Mouse (Mus musculus) cerebellum, postnatal 25 days (tissue): ENCODE measurements around the gene Itk.
A peak's percentile ranks its signal among the peaks of the same experiment; 100 is the strongest.
"Not testable (repeated sequence)": the region's sequence is repeated elsewhere in the genome, so short reads cannot be mapped to it uniquely, and the experiment has no call there.

Experiments
- DNase-seq, 2 experiments: peaks; one replicate each; pipeline ENCODE4 v3.0.0; 2021; ENCODE audit warnings: mixed read lengths in 2 of 2

Gene Itk

DNA sequence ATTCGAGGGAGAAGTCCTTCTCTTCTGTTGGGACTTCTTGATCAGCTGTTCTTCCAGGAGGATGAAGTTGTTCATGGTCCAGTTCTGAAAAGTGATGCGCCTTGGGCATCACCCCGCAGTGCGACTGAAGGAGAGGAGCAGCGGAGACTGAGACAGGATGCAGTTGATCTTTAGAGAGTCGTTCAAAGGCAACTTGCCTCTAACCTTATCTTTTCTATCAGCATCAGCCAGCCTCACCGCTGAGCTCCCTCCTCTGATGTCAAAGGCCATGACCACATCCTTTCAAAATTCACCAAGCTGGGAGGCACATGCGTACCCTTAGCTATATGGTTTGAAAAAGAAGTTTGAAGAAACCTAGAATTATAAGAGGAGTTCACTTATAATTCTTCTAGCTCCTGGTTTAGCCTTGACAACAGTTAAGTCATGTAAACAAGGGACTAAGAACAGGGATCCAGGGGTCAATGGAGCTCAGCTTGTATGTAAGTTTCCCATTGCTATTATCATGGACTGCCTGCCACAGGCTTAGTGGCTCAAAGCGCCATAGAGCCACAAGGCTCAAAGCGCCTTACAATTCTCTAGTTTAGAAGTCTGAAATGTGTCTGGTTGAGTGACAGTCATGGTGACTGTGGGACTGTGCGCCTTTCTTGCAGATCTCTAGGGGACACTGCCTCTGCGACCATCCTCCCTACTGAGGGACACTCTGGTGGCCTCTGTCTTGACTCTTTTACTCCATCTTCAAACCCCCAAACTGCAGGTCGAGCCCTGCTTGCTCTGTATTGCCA lies at the start of gene Itk:
Gene Itk (minus strand): TSS at position 180 of the 782 bp plus-strand sequence.
- no peak for DNase-seq

DNA sequence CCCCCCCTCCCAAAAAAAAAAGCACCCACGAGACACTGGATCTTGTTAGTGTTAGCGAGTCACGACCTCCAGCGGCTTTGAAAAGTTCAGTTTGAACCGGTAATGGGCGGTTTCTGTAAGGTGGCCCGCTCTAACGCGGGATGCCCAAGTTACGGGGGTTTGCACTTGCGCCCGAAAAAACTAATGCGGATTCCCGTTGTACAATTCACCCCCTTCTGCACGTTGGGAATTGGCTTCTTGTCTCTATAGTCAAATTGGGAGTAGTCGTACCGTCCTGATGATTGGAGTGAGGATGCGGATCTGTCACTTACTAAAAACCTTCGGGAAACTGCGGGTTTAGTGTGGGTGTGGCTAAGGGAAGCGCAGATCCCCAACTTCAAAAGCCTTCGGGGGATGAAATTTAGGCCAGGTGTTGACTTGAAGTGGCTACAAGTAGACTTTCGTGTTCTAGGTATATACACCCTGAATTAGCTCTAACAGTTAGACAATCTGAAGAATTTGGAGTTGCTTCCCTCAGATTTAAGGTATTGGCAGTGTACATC lies 48.2 kb upstream of the Itk start:
- no peak for DNase-seq

DNA sequence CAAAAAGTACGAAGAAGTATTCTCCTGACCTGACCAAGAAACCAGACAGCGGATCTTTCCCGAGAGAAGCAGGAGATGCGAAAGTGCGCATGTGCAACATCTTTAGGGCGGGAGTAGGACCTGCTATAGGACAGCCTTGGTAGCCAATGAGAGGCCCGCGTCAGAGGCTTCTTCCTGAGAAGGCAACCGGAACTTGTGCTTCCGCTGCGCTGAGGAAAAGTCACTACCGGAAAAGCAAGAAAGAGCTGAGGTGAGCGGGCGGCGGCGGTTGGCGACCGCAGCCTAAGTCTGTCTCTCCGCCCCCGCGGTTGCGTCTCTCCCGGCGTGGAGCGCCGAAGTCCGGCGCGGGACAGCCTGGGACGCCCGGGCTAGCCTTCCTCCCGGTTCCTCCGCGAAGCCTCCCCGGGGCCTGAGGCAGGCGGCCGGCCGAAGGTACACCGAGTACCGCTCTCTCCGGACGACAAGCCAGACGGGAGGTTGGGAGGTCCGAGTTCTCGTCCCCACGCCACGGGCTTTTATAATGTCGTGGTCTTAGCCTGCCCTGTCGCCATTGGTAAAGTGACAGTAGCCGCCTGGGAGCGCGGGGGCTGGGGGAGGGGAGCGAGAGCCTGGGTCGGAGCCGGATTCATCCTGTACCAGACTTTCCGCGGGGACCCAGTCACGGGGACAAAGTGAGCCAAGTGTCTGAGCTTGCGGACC lies 47.6 kb upstream of the Itk start, which contains the start of gene Med7:
Gene Med7 (plus strand): TSS at position 166 of the 699 bp plus-strand sequence.
- DNase-seq: peak; percentile 91 to 95

DNA sequence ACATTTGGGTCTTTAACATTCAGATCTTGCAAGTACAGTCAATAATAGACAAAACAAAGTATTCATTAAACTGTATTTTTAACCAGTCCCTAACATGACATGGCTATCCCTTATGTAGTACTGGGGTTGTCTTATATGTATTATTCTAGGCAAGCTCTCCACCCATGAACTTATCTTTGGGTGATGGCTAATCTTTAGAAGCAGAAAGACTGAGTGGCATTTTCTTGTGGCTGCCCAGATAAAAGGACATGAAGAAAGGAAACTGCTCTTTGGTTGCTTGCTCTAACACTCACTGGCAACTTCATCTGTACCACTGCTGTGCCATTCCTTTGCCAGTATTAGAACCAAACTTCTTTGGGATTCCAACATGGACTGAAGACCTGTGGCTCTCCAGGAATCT lies 46.0 kb upstream of the Itk start:
- DNase-seq: no peak

DNA sequence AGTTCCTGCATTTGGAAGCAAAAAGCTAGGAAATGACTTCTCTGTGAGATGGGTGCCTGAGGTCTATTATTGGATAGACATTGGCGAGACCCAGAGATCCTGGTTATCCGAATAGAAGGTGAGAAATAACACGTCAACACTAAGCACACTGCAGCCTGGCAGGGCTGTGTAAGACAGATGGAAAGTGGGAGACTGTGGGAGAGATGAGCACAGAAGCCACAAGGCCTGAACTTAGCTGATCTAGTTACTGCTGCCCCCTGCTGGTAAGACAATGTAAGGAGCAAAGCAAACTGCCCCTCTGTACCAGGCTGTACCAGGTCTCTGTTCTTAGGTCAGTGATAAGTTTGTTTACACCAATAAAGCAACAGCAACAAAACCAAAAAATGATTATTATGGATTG lies 41.8 kb upstream of the Itk start:
- peak; percentile 75 to 90 for DNase-seq

DNA sequence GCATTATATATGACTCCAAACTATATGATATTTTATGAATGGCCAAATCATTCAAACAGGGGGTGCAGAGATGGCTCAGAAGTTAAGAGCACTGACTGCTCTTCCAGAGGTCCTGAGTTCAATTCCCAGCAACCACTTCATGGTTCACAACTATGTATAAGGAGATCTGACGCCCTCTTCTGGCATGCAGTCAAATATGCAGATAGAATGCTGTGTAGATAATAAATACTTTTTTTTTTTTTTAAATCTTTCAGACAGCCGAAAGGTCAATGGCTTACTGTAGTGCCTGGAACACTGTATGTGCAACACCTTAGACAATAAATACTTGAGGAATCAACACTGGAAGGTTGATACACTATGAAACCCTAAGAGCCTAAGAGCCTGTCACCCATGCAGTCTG lies 40.8 kb upstream of the Itk start:
- DNase-seq: no peak

DNA sequence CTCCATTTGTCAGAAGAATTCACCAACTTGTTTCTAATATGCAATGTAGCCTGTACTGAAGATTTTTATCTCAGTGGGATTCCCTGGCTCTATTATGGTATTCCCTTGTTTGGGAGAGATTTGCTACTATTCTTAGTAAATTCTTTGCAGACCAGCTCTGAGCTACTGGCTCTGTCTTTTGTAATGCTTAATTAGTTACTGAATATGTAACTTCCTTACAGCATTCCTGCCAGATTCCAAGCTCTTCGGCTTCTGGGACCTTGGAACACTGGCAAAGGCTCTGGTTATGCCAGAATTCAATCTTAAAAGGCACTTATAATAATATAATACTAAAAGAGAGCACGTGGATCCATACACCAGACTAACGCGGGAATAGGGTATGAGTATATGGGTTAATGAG lies 38.8 kb upstream of the Itk start:
- not testable (repeated sequence) for DNase-seq

DNA sequence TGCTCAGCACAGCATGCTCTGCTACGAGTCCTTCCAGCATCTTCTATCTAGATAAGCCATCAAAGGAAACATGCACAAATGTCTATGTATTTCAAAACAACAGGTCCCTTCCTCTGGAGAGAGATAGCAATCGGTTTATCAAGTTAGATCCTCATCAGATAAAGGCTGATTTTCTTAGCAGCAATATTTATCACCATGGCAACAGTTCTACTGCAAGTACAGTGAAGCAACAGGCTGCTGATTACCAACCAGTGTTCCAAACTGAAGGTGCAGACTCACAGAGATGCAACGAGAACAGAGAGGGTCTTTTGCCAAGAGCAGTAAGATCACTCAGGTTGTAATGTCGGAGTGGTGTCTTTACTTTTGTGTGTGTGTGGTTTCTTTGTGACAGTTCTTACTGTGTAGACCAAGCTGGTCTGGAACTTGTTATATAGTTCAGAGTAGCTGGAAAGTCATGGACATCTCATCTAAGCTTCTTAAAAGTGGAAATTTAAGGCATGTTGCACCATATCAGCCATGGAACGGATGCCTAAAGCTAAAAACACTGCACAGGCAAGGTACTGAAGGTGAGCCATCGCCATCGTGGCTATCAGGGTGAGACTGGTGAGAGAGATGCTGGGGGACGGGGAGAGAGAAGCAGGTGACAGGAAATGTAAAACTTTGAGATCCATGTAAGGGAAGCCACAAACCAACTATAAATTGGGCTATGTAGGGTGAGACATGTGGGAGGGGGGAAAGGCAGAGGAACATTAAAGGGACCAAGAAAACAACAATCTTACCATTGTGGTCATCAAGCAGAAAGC lies 32.0 kb upstream of the Itk start:
- DNase-seq: no peak

DNA sequence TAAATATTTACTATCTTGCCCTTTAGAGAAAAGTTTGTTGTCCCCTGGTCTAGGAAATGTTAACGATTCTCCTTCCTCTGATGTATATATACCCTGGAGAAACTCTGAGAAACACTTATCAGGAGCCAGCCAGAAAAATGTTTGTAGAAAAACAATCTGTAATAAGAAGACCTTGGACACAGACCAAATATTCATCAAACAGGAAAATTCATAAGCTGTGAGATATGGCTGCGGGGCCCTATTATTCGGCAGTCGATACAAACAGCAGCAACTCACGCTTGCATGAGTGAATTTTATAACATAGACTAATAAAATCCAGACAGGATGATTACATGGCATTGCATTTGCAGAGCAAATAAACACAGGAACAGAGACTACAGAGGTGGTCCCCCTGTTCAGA lies 29.5 kb upstream of the Itk start:
- DNase-seq: no peak

DNA sequence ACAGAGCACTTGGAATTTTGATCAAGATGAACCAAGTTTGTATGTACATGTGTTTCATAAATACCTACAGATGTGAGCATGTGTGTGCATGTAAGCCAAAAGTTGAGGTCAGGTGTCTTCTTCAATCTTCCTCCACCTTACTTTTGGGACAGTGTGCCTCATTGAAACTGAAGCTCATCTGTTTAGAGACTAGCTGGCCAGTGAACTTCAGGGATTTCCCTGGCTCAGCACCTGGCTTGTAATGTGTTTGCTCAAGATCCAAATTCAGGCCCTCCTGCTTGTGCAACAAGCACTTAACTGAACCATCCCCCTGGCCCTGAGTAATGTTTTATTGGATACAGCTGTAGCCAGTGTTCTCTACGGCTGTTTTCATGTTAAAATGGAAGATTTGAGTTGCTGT lies 29.1 kb upstream of the Itk start:
- DNase-seq: no peak

DNA sequence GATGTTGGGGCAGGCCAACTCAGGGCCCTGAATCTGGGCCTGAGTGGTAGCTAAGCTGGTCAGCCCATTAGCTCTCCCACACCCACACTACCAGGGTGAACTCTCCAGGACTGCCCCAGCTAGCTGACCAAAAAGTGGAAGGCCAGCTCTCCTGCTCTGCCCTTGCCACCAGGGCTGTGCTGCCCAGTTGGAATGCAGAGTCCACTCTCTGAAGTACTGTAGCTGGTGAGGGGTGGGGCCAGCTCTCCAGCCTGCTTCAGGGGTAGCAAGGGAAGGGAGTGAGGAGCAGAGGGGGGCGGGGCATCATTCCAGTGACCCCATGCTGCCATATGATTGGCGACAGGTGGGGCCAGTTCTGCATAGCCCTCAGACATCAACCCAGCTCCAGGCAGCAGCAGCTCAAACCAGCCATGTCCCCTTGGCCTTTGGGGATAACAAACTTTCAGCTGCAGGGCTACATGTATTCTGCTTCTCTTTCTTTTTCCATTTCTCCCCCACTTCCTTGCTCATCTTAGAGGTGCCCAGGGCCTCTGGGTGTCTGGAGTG lies 20.8 kb upstream of the Itk start:
- DNase-seq: no peak

DNA sequence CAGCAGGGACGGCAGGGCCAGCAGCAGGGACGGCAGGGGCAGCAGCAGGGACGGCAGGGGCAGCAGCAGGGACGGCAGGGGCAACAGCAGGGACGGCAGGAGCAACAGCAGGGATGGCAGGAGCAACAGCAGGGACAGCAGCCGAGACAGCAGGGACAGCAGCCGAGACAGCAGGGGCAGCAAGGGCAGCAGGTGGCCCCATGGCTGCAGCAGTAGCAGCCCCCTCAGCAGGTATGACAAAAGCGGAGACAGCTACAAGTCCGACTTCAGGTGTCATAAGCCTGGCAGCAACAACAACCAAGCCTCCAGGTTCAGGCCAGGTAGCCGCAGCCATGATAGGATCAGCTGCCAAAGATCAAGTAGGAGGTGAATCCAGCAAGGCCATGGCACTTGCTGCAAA lies 17.4 kb upstream of the Itk start:
- peak; percentile 31 to 35 for DNase-seq

DNA sequence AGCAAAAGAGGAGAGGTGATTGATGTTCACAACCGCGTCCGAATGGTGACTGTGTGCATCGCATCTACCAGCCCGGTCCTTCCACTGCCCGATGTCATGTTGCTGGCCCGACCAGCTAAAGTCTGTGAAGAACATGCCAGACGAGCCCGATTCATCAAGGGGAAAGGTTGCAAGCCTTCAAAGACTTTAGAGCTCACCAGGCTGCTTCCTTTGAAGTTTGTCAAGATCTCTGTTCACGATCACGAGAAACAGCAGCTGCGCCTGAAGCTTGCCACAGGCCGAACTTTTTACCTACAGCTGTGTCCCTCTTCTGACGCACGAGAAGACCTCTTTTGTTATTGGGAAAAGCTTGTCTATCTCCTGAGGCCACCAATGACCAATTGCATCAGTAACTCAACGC lies 15.7 kb upstream of the Itk start:
- DNase-seq: no peak

DNA sequence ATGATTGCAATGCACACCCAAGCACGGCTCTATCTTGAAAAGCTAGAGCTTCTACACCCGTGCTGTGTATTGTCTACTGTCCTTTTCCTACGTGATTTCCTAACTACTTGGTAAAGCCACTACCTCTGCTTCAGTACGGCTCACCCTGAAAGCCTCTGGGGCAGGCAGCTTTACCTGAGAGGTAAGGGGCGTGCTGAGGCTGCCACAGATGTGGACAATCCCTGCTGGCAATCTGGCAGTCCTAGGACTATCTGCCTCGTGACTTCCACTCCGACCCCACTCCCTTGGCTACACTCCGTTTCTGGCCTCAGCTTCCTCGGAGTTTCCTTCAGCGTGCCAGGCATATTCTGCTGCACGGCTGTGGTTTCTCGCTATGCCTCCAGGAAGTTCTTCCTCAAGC lies 12.2 kb upstream of the Itk start:
- no peak for DNase-seq

DNA sequence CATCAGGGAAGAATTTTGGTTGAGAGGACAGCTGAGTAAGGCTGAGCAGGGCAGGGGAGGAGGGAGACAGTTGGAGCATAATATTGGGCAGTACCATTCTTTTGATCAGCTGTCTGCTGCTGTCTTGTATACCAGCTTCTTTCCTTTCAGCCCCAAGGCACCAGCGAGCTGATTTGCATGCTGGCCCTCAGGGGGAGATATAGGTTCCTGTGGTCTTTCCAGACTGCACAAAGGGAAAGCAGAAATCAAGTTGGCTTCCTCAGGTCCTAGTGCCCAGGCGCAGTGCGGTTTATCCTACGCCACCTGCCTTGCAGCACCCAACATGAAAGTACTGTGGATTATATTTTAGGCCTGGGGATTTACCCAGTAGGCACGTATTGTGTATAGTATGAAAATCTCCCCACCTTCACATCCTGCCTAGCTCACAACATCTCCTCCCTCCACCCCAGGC lies 9.6 kb upstream of the Itk start:
- no peak for DNase-seq

DNA sequence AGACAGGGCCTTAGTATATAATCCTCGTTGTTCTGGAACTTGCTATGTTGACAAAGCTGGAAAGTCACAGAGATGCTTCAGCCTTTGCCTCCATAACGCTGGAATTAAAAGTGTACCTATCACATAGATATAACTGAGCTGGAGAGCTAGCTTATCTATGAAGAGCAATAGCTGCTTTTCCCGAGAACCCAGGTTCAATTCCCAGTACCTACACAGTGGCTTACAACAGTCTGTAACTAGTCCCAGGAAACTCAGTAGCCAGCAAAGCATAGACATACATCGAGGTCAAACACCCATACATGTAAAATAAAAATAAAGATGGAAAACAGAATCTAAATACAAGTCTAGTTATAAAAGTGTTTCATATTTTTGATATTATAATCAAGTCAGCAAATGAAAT lies 9.2 kb upstream of the Itk start:
- no peak for DNase-seq

DNA sequence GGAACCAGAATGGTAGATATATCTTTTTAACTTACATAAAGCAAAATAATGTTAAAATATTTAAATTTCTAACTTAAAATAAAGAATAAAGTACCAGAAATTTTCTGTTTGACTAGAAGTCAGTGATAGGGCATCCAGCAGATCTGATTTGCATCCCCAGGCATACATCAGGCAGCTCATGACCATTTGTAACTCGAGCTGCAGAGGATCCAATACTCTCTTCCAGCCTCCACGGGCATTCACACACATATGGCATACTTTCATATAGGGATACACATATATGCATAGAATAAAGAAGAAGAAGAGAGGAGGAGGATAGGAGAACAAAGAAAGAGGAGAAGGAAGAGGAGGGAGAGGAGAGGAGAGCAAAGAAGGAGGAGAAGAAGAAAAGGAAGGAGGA lies 8.6 kb upstream of the Itk start:
- no peak for DNase-seq

DNA sequence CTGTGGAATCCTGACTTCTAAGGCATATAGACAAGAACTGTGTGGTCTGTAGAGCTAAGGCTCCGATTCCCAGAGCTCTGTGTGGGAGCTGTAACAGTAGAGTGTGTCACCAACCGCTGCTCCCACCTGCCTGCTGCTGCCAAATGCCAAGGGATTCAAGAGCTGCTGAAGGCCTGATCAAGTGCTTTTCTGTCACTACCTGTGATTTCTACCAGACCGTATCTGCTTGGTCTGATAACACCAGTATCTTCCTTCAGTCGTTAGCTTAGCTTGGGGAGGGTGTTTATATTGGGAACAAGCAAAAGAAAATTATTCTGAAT lies 7.5 kb upstream of the Itk start:
- no peak for DNase-seq

DNA sequence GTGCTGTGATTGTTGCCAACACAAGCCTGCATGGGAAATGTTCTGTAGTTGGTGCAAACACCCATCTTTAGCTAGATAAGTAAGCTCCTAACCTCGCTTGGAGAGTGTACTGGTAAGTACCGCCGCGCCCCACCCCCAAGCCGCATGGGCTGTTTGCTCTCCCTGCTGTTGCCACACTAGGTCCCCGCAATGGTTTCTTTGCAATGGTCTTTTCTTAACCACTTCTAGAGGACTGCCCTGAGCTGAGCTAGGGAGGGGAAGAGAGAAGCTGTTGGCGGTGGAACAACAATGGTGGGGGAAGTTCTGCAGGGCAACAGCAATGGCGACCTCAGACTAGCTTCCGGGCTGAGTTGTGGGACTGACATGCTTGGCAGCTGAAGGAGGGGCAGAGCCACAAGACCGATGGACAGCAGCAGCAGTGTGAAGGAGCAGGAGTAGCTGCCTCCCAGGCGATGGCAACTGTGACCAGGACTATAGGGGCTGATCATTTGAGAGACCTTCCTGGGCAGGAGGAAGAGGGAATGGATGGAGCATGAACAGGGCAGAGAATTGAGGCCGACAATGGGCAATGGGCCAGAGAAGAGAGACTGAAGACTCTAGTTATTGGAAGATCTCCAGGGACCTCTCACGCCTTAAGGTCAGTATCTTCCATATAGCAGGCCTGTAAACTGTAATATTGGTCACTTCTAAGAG lies 7.0 kb upstream of the Itk start, which contains the start of gene Fam71b:
Gene Fam71b (plus strand): TSS at position 393 of the 693 bp plus-strand sequence.
- DNase-seq: no peak

DNA sequence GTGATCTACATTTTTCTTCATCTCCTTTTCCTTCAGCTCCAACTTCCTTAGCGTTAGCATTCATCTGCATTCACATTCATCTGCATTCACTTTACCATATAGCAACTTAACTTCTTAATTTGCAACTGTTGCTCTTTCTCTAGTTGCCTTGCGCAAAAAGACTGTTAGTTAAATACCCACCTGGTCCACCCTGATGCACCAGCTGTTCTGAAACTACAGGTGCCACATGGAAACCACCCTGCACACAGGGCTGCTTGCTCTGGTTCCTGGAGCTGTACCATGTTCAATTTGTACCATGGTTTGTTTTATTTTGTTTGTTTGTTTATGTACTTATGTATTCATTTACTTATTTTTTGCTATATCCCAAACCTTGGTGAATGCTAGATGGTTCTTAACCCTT lies 6.4 kb upstream of the Itk start:
- no peak for DNase-seq

DNA sequence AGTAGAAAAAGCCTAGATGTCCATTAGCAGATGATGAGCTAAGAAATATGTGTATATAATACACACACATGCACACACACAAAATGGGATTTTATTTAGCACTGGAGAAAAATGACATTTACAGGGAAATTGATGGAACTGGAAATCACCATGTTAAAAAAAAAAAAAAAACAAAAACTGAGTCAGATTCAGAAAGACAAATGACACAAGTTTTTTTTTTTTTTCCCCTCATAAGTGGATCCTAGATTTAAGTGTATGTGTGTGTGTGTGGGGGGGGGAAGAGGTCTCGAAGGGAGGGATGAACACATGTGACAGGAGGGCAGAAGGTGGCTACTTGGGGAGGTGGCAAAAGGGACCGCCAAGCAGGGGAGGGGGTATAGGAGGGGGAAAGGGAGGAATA lies 5.8 kb upstream of the Itk start:
- no peak for DNase-seq

DNA sequence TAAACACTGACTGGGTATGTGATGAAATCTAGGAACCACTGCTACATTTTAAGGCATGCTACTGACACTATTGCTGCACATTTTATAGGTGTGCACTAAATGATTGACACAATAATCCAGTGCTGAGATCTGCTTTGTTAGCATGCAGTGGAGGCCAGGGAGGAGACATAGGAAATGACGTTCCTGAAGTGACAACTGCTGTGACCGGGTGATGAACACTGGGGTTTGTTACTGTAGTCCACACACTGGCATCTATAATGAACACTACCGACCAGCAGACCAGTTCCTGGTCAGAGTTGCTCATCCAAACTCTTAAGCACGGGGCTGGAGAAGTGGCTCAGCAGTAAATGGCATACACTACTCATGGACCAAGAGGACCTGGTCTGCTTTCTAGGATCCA lies 4.1 kb upstream of the Itk start:
- DNase-seq: no peak
